Mouse (Mus musculus): ENCODE measurements around the gene Tarm1.

Gene Tarm1

GRCm38 (mm10) chr7:3502439-3502838 is at the start of gene Tarm1:
Gene Tarm1 (minus strand): TSS chr7:3502624.
- DNase-seq (ENCODE audit: low read depth, low spot score), result no peak

- no peak for DNase-seq (ENCODE audit: low read depth, low spot score)
Measured at GRCm38 (mm10) chr7:3505913-3506312, 3.5 kb upstream of the Tarm1 start.

- DNase-seq (ENCODE audit: low read depth, low spot score), result no peak
Measured at GRCm38 (mm10) chr7:3500406-3500805, 2.0 kb downstream of the Tarm1 start.

GRCm38 (mm10) chr7:3481948-3482608 is 20.3 kb downstream of the Tarm1 start:
- DNase-seq (ENCODE audit: low read depth, low spot score), result no peak

- DNase-seq (ENCODE audit: low read depth, low spot score), result no peak
Measured at GRCm38 (mm10) chr7:3476728-3477127, 25.7 kb downstream of the Tarm1 start.

- no peak for DNase-seq (ENCODE audit: low read depth, low spot score)
Measured at GRCm38 (mm10) chr7:3474291-3475080, 27.9 kb downstream of the Tarm1 start.

GRCm38 (mm10) chr7:3472774-3473173 is 29.6 kb downstream of the Tarm1 start:
- DNase-seq (ENCODE audit: low read depth, low spot score), result no peak

- DNase-seq (ENCODE audit: low read depth, low spot score), result no peak
Measured at GRCm38 (mm10) chr7:3468614-3469013, 33.8 kb downstream of the Tarm1 start.

- no peak for DNase-seq (ENCODE audit: low read depth, low spot score)
Measured at GRCm38 (mm10) chr7:3463306-3463705, 39.1 kb downstream of the Tarm1 start.

- DNase-seq (ENCODE audit: low read depth, low spot score), result no peak
Measured at GRCm38 (mm10) chr7:3460261-3460660, 42.2 kb downstream of the Tarm1 start.

GRCm38 (mm10) chr7:3457841-3458217 is 44.6 kb downstream of the Tarm1 start:
- DNase-seq (ENCODE audit: low read depth, low spot score), result no peak

- no peak for DNase-seq (ENCODE audit: low read depth, low spot score)
Measured at GRCm38 (mm10) chr7:3457111-3457840, 45.1 kb downstream of the Tarm1 start.

GRCm38 (mm10) chr7:3453486-3454183 is 48.8 kb downstream of the Tarm1 start:
- DNase-seq (ENCODE audit: low read depth, low spot score), result no peak

- no peak for DNase-seq (ENCODE audit: low read depth, low spot score)
Measured at GRCm38 (mm10) chr7:3452821-3453485, 49.5 kb downstream of the Tarm1 start.

GRCm38 (mm10) chr7:3451161-3451560 is 51.3 kb downstream of the Tarm1 start:
- no peak for DNase-seq (ENCODE audit: low read depth, low spot score)

GRCm38 (mm10) chr7:3450671-3451070 is 51.8 kb downstream of the Tarm1 start:
- DNase-seq (ENCODE audit: low read depth, low spot score), result no peak

GRCm38 (mm10) chr7:3448737-3449454 is 53.5 kb downstream of the Tarm1 start:
- DNase-seq (ENCODE audit: low read depth, low spot score), result peak; percentile 22

- no peak for DNase-seq (ENCODE audit: low read depth, low spot score)
Measured at GRCm38 (mm10) chr7:3447026-3447425, 55.4 kb downstream of the Tarm1 start.

GRCm38 (mm10) chr7:3446584-3446983 is 55.8 kb downstream of the Tarm1 start:
- no peak for DNase-seq (ENCODE audit: low read depth, low spot score)

GRCm38 (mm10) chr7:3444678-3445077 is 57.7 kb downstream of the Tarm1 start:
- DNase-seq (ENCODE audit: low read depth, low spot score), result no peak
